Comparison of ENCODE assay signal across 7 mouse cellular contexts in the genomic region with DNA sequence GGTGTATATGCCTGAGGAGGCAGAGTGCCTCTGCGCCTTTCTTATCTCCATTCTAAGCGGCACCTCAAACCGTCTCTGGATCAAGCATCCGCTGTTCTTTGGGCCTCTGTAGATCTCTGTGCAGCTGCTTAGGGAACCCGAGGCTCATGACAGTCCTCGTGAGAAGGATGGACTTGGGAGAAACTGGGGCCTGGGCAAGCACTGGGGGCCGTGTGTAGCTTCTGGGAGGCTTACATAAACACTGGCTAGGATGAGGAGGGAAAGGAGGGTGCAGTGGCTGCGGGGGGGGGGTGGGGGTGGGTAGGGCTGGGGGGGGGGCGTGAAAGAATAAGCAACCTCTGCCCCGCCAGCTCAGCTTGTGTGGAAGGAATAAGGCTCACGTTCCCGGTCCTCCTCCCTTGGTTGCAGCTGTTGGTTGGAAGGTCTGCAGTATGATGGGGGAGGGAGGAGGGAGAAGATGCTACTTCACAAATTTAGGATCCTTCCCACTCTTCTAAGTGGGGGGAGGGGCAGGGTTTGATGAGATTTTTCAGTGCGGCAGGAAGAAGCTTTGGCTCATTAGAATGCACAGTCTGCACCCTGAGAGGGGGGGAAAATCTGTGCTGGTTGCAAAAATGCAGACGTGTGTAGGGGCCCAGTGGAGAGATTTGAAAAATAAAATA. TPM values are rescaled to one million over a fixed set of nuclear protein-coding genes. Genes with fewer than 3 reads are reported as not detected.
DNase-seq lines count a peak whose midpoint lies in the region; ATAC-seq lines count a peak whose summit lies in the region.

No protein-coding gene starts in this region.

- H3K4me3 ChIP-seq in intestine, embryonic 14.5 days (ENCODE audit: low read depth, low read length) = no peak overlapping the region
- H3K4me3 ChIP-seq in limb, embryonic 13.5 days = no peak overlapping the region
- H3K4me3 ChIP-seq in neural tube, embryonic 15.5 days (replicated peaks) = no peak overlapping the region

- peak; percentile 63 for DNase-seq in NIH3T3 (ENCODE audit: low read depth)
- peak; percentile 59 to 77 for DNase-seq in cerebellum, postnatal 10 days
- DNase-seq in gastrocnemius, adult 8-10 months (ENCODE audit: low spot score in 2 of 2) = peak; percentile 64 to 75
- no peak for DNase-seq in intestine, embryonic 14.5 days (ENCODE audit: low spot score)
- no peak for DNase-seq in thymus, postnatal 10 days (ENCODE audit: low spot score in 2 of 2)

- 19% methylated on average over 13 of the region's 14 CpGs for WGBS in intestine, embryonic 14.5 days
- 19% methylated on average over 12 of the region's 14 CpGs for WGBS in limb, embryonic 13.5 days
- WGBS in neural tube, embryonic 15.5 days = 15% methylated on average over 11 of the region's 14 CpGs

- H3K4me2 ChIP-seq in intestine, embryonic 14.5 days (ENCODE audit: low read length) = peak overlapping the region; percentile 49
- H3K4me2 ChIP-seq in limb, embryonic 13.5 days (replicated peaks) = peak overlapping the region; percentile 58
- peak overlapping the region; percentile 49 for H3K4me2 ChIP-seq in neural tube, embryonic 15.5 days

- H3K27me3 ChIP-seq in intestine, embryonic 14.5 days (replicated peaks; ENCODE audit: control insufficient read depth, insufficient read depth, low read length) = no peaks in the 10 kb centered on the region
- H3K27me3 ChIP-seq in limb, embryonic 13.5 days = no peaks in the 10 kb centered on the region
- H3K27me3 ChIP-seq in neural tube, embryonic 15.5 days (replicated peaks) = no peaks in the 10 kb centered on the region

- no peaks in the 10 kb centered on the region for H3K9me3 ChIP-seq in intestine, embryonic 14.5 days (ENCODE audit: control insufficient read depth, low read length)
- no peaks in the 10 kb centered on the region for H3K9me3 ChIP-seq in limb, embryonic 13.5 days
- H3K9me3 ChIP-seq in neural tube, embryonic 15.5 days (replicated peaks) = no peaks in the 10 kb centered on the region

- peak overlapping the region; percentile 95 for H3K27ac ChIP-seq in intestine, embryonic 14.5 days (ENCODE audit: low read depth)
- peak overlapping the region; percentile 94 for H3K27ac ChIP-seq in limb, embryonic 13.5 days
- H3K27ac ChIP-seq in neural tube, embryonic 15.5 days (replicated peaks) = peak overlapping the region; percentile 83

- H3K4me1 ChIP-seq in intestine, embryonic 14.5 days (replicated peaks; ENCODE audit: control insufficient read depth, insufficient read depth, low read length) = peaks cover 63% of the 10 kb centered on the region
- H3K4me1 ChIP-seq in limb, embryonic 13.5 days = peaks cover 66% of the 10 kb centered on the region
- peaks cover 58% of the 10 kb centered on the region for H3K4me1 ChIP-seq in neural tube, embryonic 15.5 days

- ATAC-seq in intestine, embryonic 14.5 days (replicated peaks; ENCODE audit: low FRiP score, low TSS enrichment, low read depth) = no peak
- ATAC-seq in limb, embryonic 13.5 days (ENCODE audit: low FRiP score, low read depth) = no peak
- ATAC-seq in neural tube, embryonic 15.5 days (ENCODE audit: low FRiP score) = no peak

- 0 out of 2 replicates have a peak overlapping the region, but pooled peaks have one; percentile 10 for H3K9ac ChIP-seq in intestine, embryonic 14.5 days (ENCODE audit: low read length)
- H3K9ac ChIP-seq in limb, embryonic 13.5 days = 0 out of 2 replicates have a peak overlapping the region, but pooled peaks have one; percentile 36
- H3K9ac ChIP-seq in neural tube, embryonic 15.5 days (replicated peaks) = no peak overlapping the region

- H3K36me3 ChIP-seq in intestine, embryonic 14.5 days (ENCODE audit: control insufficient read depth, insufficient read depth, low read length) = no peaks in the 10 kb centered on the region
- no peaks in the 10 kb centered on the region for H3K36me3 ChIP-seq in limb, embryonic 13.5 days
- no peaks in the 10 kb centered on the region for H3K36me3 ChIP-seq in neural tube, embryonic 15.5 days

RNA-seq across cellular contexts. Expression of gene Nr1d1, which starts 6.8 kb away (rescaled TPM):
- total RNA-seq in gastrocnemius, adult 8-10 months (2022) = 100 to 1,000 TPM in 2 of 4 experiments, 10 to 100 TPM in 2; 83.4 to 175 (median 99.4) TPM
- polyA plus RNA-seq in intestine, embryonic 14.5 days (2014; fragmentation: Nextera tagmentation; extraction: Ambion mirVana) = 2.5 and 2.8 TPM in 2 replicates
- 0.93 and 1.1 TPM in 2 replicates for polyA plus RNA-seq in limb, embryonic 13.5 days (2015; fragmentation: Nextera tagmentation; extraction: Ambion mirVana)
- polyA plus RNA-seq in neural tube, embryonic 15.5 days (2015; fragmentation: Nextera tagmentation; extraction: Ambion mirVana) = 3.8 and 4.0 TPM in 2 replicates

RNA-seq across cellular contexts. Expression of gene Msl1, which starts 13.3 kb away (rescaled TPM):
- total RNA-seq in gastrocnemius, adult 8-10 months (2022) = 10 to 100 TPM; 53.9 to 57.7 (median 55.8) TPM
- polyA plus RNA-seq in intestine, embryonic 14.5 days (2014; fragmentation: Nextera tagmentation; extraction: Ambion mirVana) = 17.5 and 19.1 TPM in 2 replicates
- polyA plus RNA-seq in limb, embryonic 13.5 days (2015; fragmentation: Nextera tagmentation; extraction: Ambion mirVana) = 28.9 and 29.2 TPM in 2 replicates
- 27.5 and 30.1 TPM in 2 replicates for polyA plus RNA-seq in neural tube, embryonic 15.5 days (2015; fragmentation: Nextera tagmentation; extraction: Ambion mirVana)

RNA-seq across cellular contexts. Expression of gene Casc3, which starts 22.7 kb away (rescaled TPM):
- 10 to 100 TPM; 14.1 to 18.4 (median 15.2) TPM for total RNA-seq in gastrocnemius, adult 8-10 months (2022)
- 34.5 and 37.3 TPM in 2 replicates for polyA plus RNA-seq in intestine, embryonic 14.5 days (2014; fragmentation: Nextera tagmentation; extraction: Ambion mirVana)
- 39.5 and 40.0 TPM in 2 replicates for polyA plus RNA-seq in limb, embryonic 13.5 days (2015; fragmentation: Nextera tagmentation; extraction: Ambion mirVana)
- polyA plus RNA-seq in neural tube, embryonic 15.5 days (2015; fragmentation: Nextera tagmentation; extraction: Ambion mirVana) = 44.3 and 46.8 TPM in 2 replicates

RNA-seq across cellular contexts. Expression of gene Thra, which starts 41.5 kb away (rescaled TPM):
- 10 to 100 TPM; 67.5 to 81.5 (median 76.2) TPM for total RNA-seq in gastrocnemius, adult 8-10 months (2022)
- 60.7 and 63.8 TPM in 2 replicates for polyA plus RNA-seq in intestine, embryonic 14.5 days (2014; fragmentation: Nextera tagmentation; extraction: Ambion mirVana)
- polyA plus RNA-seq in limb, embryonic 13.5 days (2015; fragmentation: Nextera tagmentation; extraction: Ambion mirVana) = 34.1 and 34.3 TPM in 2 replicates
- polyA plus RNA-seq in neural tube, embryonic 15.5 days (2015; fragmentation: Nextera tagmentation; extraction: Ambion mirVana) = 104 and 125 TPM in 2 replicates

RNA-seq across cellular contexts. Expression of gene Med24, which starts 52.7 kb away (rescaled TPM):
- 10 to 100 TPM; 42.2 to 48.4 (median 47.9) TPM for total RNA-seq in gastrocnemius, adult 8-10 months (2022)
- polyA plus RNA-seq in intestine, embryonic 14.5 days (2014; fragmentation: Nextera tagmentation; extraction: Ambion mirVana) = 43.0 and 48.0 TPM in 2 replicates
- polyA plus RNA-seq in limb, embryonic 13.5 days (2015; fragmentation: Nextera tagmentation; extraction: Ambion mirVana) = 56.0 and 61.0 TPM in 2 replicates
- 59.6 and 60.9 TPM in 2 replicates for polyA plus RNA-seq in neural tube, embryonic 15.5 days (2015; fragmentation: Nextera tagmentation; extraction: Ambion mirVana)

Comparison
In these comparisons a context has a peak if more than half of its experiments do, and no peak if none do; other contexts are left out.
1. DNase-seq: peak in NIH3T3 (single experiment), cerebellum, postnatal 10 days (2 of 2) and gastrocnemius, adult 8-10 months (2 of 2); none in intestine, embryonic 14.5 days (single experiment) and thymus, postnatal 10 days (0 of 2).
2. Peak in every context shown above with its lines, with median percentiles within 50 percentile points of each other: H3K27ac ChIP-seq and H3K4me2 ChIP-seq.